Mouse (Mus musculus) adrenal gland, adult 18-20 months (tissue): Measurements from ENCODE around the gene Dscaml1. TPM values are rescaled to one million over a fixed set of nuclear protein-coding genes. Genes with fewer than 3 reads are reported as not detected.

Experiments used
- DNase-seq, 2 experiments: peaks; one replicate each; pipeline ENCODE4 v3.0.0; 2021 to 2022; ENCODE audit warnings: low spot score in 2 of 2
- long read RNA-seq, 2 experiments: library from polyadenylated mRNA; stranded (forward); transcript quantifications; one replicate each; pipeline ENCODE4 v2.0.0; 2021
- total RNA-seq, 2 experiments: library from RNA; stranded (reverse); gene quantifications; 1 replicate in 1 of 2; 2 replicates in 1 of 2; pipeline ENCODE4 v1.2.3; 2021

Dscaml1 gene
- total RNA-seq = 1 to 10 TPM in 1 of 2 experiments, under 1 TPM in 1; 0.53 to 1.3 TPM
- long read RNA-seq, experiment 1 = 0 reads
- long read RNA-seq, experiment 2 = 0 reads

GRCm38 (mm10) chr9:45426456-45426855 is at the start of gene Dscaml1:
Gene Dscaml1, plus strand, starts transcription at chr9:45426628.
- DNase-seq = no peak

GRCm38 (mm10) chr9:45376883-45377282 is 49.5 kb upstream of the Dscaml1 start:
- no peak for DNase-seq

GRCm38 (mm10) chr9:45380411-45381251 is 45.8 kb upstream of the Dscaml1 start:
- no peak for DNase-seq

- DNase-seq = no peak
Observed at GRCm38 (mm10) chr9:45382336-45382735, 44.1 kb upstream of the Dscaml1 start.

- no peak for DNase-seq
Observed at GRCm38 (mm10) chr9:45382834-45383233, 43.6 kb upstream of the Dscaml1 start.

GRCm38 (mm10) chr9:45383883-45384282 is 42.5 kb upstream of the Dscaml1 start:
- no peak for DNase-seq

GRCm38 (mm10) chr9:45386698-45387097 is 39.7 kb upstream of the Dscaml1 start:
- no peak for DNase-seq

- DNase-seq = peak; percentile 88
Observed at GRCm38 (mm10) chr9:45388385-45388994, 37.9 kb upstream of the Dscaml1 start.

- no peak for DNase-seq
Observed at GRCm38 (mm10) chr9:45389596-45389995, 36.8 kb upstream of the Dscaml1 start.

GRCm38 (mm10) chr9:45391299-45391698 is 35.1 kb upstream of the Dscaml1 start:
- DNase-seq = no peak

- no peak for DNase-seq
Observed at GRCm38 (mm10) chr9:45395218-45395617, 31.2 kb upstream of the Dscaml1 start.

GRCm38 (mm10) chr9:45395796-45396195 is 30.6 kb upstream of the Dscaml1 start:
- no peak for DNase-seq

- no peak for DNase-seq
Observed at GRCm38 (mm10) chr9:45398336-45398735, 28.1 kb upstream of the Dscaml1 start.

GRCm38 (mm10) chr9:45399434-45399833 is 27.0 kb upstream of the Dscaml1 start, which contains the start of gene Fxyd2:
Gene Fxyd2, plus strand, starts transcription at chr9:45399669.
- no peak for DNase-seq

- DNase-seq = no peak
Observed at GRCm38 (mm10) chr9:45401851-45402250, 24.6 kb upstream of the Dscaml1 start.

GRCm38 (mm10) chr9:45402957-45403356 is 23.5 kb upstream of the Dscaml1 start:
- DNase-seq = no peak

GRCm38 (mm10) chr9:45405694-45406093 is 20.7 kb upstream of the Dscaml1 start:
- DNase-seq = no peak

GRCm38 (mm10) chr9:45406808-45407207 is 19.6 kb upstream of the Dscaml1 start:
- no peak for DNase-seq

- DNase-seq = peak; percentile 80
Observed at GRCm38 (mm10) chr9:45407706-45408675, 18.4 kb upstream of the Dscaml1 start.

GRCm38 (mm10) chr9:45410193-45410592 is 16.2 kb upstream of the Dscaml1 start:
- no peak for DNase-seq

GRCm38 (mm10) chr9:45410614-45411013 is 15.8 kb upstream of the Dscaml1 start:
- no peak for DNase-seq
